Mouse (Mus musculus): Measurements from ENCODE around the gene Cdh6.

DNA sequence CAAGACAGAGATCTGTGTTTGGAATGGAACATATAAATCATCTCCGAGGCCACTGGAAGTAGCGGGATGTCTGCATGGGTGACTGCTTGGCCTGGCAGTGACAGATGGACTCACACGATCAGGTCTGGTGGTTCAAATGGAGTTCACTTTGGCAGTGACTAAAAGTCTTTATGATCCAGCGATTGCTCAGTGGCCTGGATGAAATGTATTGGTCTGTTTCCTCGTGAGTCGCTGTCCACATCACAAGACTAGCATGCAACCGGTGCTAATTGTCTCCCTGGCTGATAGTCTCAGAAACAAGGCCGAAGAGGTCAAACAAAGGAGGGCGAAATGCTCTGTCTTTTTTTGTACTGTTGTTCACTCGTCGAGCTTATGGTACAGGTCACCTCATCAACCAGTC is 19.6 kb upstream of the Cdh6 start:
- TF ChIP-seq CTCF (IDR thresholded peaks at IDR 0.05; ENCODE audit: extremely low read depth, insufficient read depth, low read length) (no peak), POLR2A (IDR thresholded peaks at IDR 0.05; ENCODE audit: extremely low read depth, insufficient read depth, low read length) (no peak)
